Mouse (Mus musculus): ENCODE results near the gene Tfip11. TPM values are rescaled to one million over a fixed set of nuclear protein-coding genes. Genes with fewer than 3 reads are reported as not detected.

Gene Tfip11
- total and polyA plus RNA-seq, 3 experiments = 8.8 to 28.6 (median 23.8) TPM

DNA sequence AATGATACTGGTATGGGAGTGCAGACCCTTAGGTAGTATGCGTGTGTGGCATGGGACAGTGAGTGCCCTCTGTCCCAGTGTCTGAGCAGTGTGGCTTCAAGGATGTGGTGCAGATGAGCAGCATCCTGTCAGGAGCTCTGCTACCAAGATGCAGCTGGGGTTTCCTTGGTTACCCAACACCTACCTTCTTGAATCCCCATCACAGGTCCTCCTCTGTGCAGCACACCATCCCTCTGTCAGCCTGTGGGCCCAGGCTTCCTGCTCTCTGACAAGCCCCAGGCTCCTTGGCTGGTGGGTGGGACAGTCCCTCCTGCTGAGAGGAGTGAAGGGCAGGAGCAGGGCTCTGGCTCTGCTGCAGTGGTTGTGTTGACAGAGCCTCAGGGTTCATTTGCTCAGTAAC is 51.2 kb downstream of the Tfip11 start:
- H3K4me3 ChIP-seq (replicated peaks in 1 of 3; ENCODE audit: low read depth in 2 of 3, low read length in 2 of 3, poor library complexity in 1 of 3) = no peak overlapping the region

GRCm38 (mm10) chr5:112378716-112379115 is 52.6 kb downstream of the Tfip11 start:
- TF ChIP-seq PAX5 (IDR thresholded peaks at IDR 0.05; ENCODE audit: low read length) = no peak
- TF ChIP-seq MAZ (IDR thresholded peaks at IDR 0.05; ENCODE audit: low read depth, low read length) = no peak
- TF ChIP-seq UBTF (IDR thresholded peaks at IDR 0.05; ENCODE audit: low read depth, low read length) = no peak
- no peak for TF ChIP-seq MXI1 (IDR thresholded peaks at IDR 0.05; ENCODE audit: low read depth, low read length)
- no peak for TF ChIP-seq MYC (IDR thresholded peaks at IDR 0.05; ENCODE audit: low read depth, low read length)
- TF ChIP-seq IRF4 (IDR thresholded peaks at IDR 0.05; ENCODE audit: low read depth, low read length) = no peak
- no peak for TF ChIP-seq NELFE (IDR thresholded peaks at IDR 0.05; ENCODE audit: low read depth, low read length)
- TF ChIP-seq KAT2A (IDR thresholded peaks at IDR 0.05; ENCODE audit: insufficient replicate concordance, low read length) = no peak
- no peak for TF ChIP-seq TCF12 (IDR thresholded peaks at IDR 0.05; ENCODE audit: low read depth, low read length)
- TF ChIP-seq BHLHE40 (IDR thresholded peaks at IDR 0.05; ENCODE audit: low read depth, low read length) = no peak
- TF ChIP-seq ZMIZ1 (IDR thresholded peaks at IDR 0.05; ENCODE audit: low read depth, low read length) = no peak
- no peak for TF ChIP-seq TBP (conservative IDR thresholded peaks at IDR 0.05; ENCODE audit: low read depth, low read length)
- TF ChIP-seq ETS1 (conservative IDR thresholded peaks at IDR 0.05; ENCODE audit: low read depth, low read length) = no peak
- no peak for TF ChIP-seq MAX (IDR thresholded peaks at IDR 0.05; ENCODE audit: low read length)
- no peak for TF ChIP-seq SMC3 (IDR thresholded peaks at IDR 0.05; ENCODE audit: low read depth, low read length)
- no peak for TF ChIP-seq USF2 (conservative IDR thresholded peaks at IDR 0.05; ENCODE audit: low read depth, low read length)
- no peak for TF ChIP-seq NRF1 (IDR thresholded peaks at IDR 0.05; ENCODE audit: low read depth, low read length)
- TF ChIP-seq RCOR1 (conservative IDR thresholded peaks at IDR 0.05; ENCODE audit: low read depth, low read length) = no peak
- TF ChIP-seq HCFC1 (IDR thresholded peaks at IDR 0.05; ENCODE audit: low read depth, low read length) = no peak
- TF ChIP-seq JUN (IDR thresholded peaks at IDR 0.05; ENCODE audit: insufficient read depth, low read depth, low read length) = no peak
- H3K79me2 ChIP-seq (replicated peaks; ENCODE audit: control insufficient read depth, extremely low read depth, insufficient read depth, poor library complexity, severe bottlenecking) = no peaks in the 10 kb centered on the region
- H3K4me2 ChIP-seq (ENCODE audit: insufficient read depth, low read depth, poor library complexity, severe bottlenecking) = no peak overlapping the region
- no peaks in the 10 kb centered on the region for H3K27me3 ChIP-seq (replicated peaks)
- no peak for DNase-seq (ENCODE audit: extremely low read depth)
- no peak overlapping the region for H3K4me3 ChIP-seq (replicated peaks in 1 of 3; ENCODE audit: low read depth in 2 of 3, low read length in 2 of 3, poor library complexity in 1 of 3)
- no peaks in the 10 kb centered on the region for H3K4me1 ChIP-seq (ENCODE audit: control insufficient read depth in 1 of 2, insufficient read depth in 2 of 2)
- peaks cover 43 to 79% of the 10 kb centered on the region in 2 experiments for H3K36me3 ChIP-seq (replicated peaks in 1 of 2; ENCODE audit: control insufficient read depth in 1 of 2, insufficient read depth in 1 of 2, low read length in 1 of 2)
- in situ Hi-C loops (cut with MboI; ENCODE audit: low pct_ligation_motif_present, low pct_unique_long_range_greater_than_20kb, low sequenced_read_pairs) (no loop called here), dilution Hi-C loops (cut with MboI; ENCODE audit: extremely low pct_ligation_motif_present, extremely low pct_unique_long_range_greater_than_20kb, low sequenced_read_pairs) (no loop called here)
- no peaks in the 10 kb centered on the region for H3K9me3 ChIP-seq (replicated peaks; ENCODE audit: low read length)
- H3K27ac ChIP-seq (ENCODE audit: insufficient read depth, low read depth) = no peak overlapping the region
- H3K9ac ChIP-seq (ENCODE audit: insufficient read depth, low read depth) = no peak overlapping the region

More for the DNA sequence above, 51.2 kb downstream of the Tfip11 start:
- Histone ChIP-seq H3K9ac (ENCODE audit: insufficient read depth, low read depth) (no peak overlapping the region), H3K4me1 (ENCODE audit: control insufficient read depth in 1 of 2, insufficient read depth in 2 of 2) (no peaks in the 10 kb centered on the region), H3K4me2 (ENCODE audit: insufficient read depth, low read depth, poor library complexity, severe bottlenecking) (no peak overlapping the region), H3K9me3 (replicated peaks; ENCODE audit: low read length) (no peaks in the 10 kb centered on the region), H3K36me3 (replicated peaks in 1 of 2; ENCODE audit: control insufficient read depth in 1 of 2, insufficient read depth in 1 of 2, low read length in 1 of 2) (peaks cover 53 to 93% of the 10 kb centered on the region in 2 experiments), H3K27me3 (replicated peaks) (no peaks in the 10 kb centered on the region), H3K79me2 (replicated peaks; ENCODE audit: control insufficient read depth, extremely low read depth, insufficient read depth, poor library complexity, severe bottlenecking) (no peaks in the 10 kb centered on the region), H3K27ac (ENCODE audit: insufficient read depth, low read depth) (no peak overlapping the region)
- DNase-seq (ENCODE audit: extremely low read depth) = no peak
- TF ChIP-seq RAD21 (IDR thresholded peaks at IDR 0.05; ENCODE audit: low read depth, low read length) (no peak), TCF12 (IDR thresholded peaks at IDR 0.05; ENCODE audit: low read depth, low read length) (no peak), POLR2A (IDR thresholded peaks at IDR 0.05; ENCODE audit: low read depth, low read length) (no peak), E2F4 (IDR thresholded peaks at IDR 0.05; ENCODE audit: insufficient replicate concordance, low read depth, low read length) (no peak), CHD1 (IDR thresholded peaks at IDR 0.05; ENCODE audit: low read depth, low read length) (no peak), MYC (IDR thresholded peaks at IDR 0.05; ENCODE audit: low read depth, low read length) (no peak), MAFK (IDR thresholded peaks at IDR 0.05; ENCODE audit: insufficient replicate concordance, low read length) (no peak)
- dilution Hi-C loops (cut with MboI; ENCODE audit: extremely low pct_ligation_motif_present, extremely low pct_unique_long_range_greater_than_20kb, low sequenced_read_pairs) = no loop called here
- in situ Hi-C loops (cut with MboI; ENCODE audit: low pct_ligation_motif_present, low pct_unique_long_range_greater_than_20kb, low sequenced_read_pairs) = no loop called here

Measured in CH12.LX (cell line).